Mouse (Mus musculus): ENCODE data around the gene Cacna2d1. TPM values are rescaled to one million over a fixed set of nuclear protein-coding genes. Genes with fewer than 3 reads are reported as not detected.

Gene Cacna2d1
- polyA plus RNA-seq, 1 experiment from 2014 or later, result 24.1 TPM

DNA sequence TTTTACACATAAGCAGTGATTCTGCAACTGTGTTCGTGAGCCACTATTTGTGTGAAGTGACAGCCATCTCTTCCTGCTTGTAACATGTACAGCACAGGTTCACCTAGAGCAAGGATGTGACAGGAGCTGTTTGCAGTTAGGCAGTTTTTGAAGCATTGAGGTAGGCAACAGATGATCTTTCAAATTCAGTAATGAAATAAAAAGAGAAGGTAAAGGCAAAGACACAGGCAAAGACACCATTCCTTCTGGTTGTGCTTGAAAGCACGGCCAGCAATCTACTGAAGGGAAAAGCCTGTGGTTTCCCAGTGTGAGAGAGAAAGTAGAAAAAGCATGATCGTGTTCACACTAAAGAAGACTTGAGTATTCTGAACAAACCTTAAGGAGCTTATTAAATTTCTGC lies 201.5 kb downstream of the Cacna2d1 start:
- WGBS, result 84% methylated on average over 3 of the region's 3 CpGs
- no peak for ATAC-seq (ENCODE audit: low FRiP score, low TSS enrichment)
- Histone ChIP-seq H3K27me3 (ENCODE audit: control insufficient read depth, insufficient read depth, low read length) (no peaks in the 10 kb centered on the region), H3K4me3 (ENCODE audit: low read length) (no peak overlapping the region), H3K27ac (ENCODE audit: low read depth, low read length) (no peak overlapping the region), H3K4me1 (ENCODE audit: control insufficient read depth, insufficient read depth, low read length) (no peaks in the 10 kb centered on the region), H3K4me2 (replicated peaks; ENCODE audit: low read depth, low read length) (no peak overlapping the region), H3K36me3 (ENCODE audit: control insufficient read depth, insufficient read depth, low read length) (no peaks in the 10 kb centered on the region), H3K9ac (ENCODE audit: low read depth, low read length) (no peak overlapping the region), H3K9me3 (ENCODE audit: control insufficient read depth, low read length) (no peaks in the 10 kb centered on the region)

DNA sequence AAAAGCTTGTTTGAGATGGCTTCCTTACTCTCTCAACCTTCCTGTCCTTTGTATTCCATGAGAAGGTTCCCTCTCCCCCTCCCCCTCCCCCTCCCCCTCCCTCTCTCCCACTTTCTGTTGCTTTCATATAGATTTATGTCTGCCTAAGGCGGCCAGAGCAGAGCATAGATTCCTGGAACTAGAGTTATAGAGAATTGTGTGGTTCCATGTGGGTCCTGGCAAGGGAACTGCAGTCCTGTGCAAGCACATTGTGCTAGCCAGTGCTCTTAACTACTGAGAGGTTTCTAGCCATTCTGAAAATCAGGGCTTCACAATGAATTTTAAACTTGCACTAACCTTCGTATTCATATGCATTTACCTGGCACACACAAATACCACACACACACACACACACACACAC lies 202.3 kb downstream of the Cacna2d1 start:
- ATAC-seq (ENCODE audit: low FRiP score, low TSS enrichment), result no peak
- H3K27ac ChIP-seq (ENCODE audit: low read depth, low read length), result no peak overlapping the region
- WGBS, result 61% methylated on average over 2 of the region's 2 CpGs
- H3K4me1 ChIP-seq (ENCODE audit: control insufficient read depth, insufficient read depth, low read length), result no peaks in the 10 kb centered on the region
- H3K9ac ChIP-seq (ENCODE audit: low read depth, low read length), result no peak overlapping the region
- H3K4me3 ChIP-seq (ENCODE audit: low read length), result no peak overlapping the region
- H3K27me3 ChIP-seq (ENCODE audit: control insufficient read depth, insufficient read depth, low read length), result no peaks in the 10 kb centered on the region
- H3K36me3 ChIP-seq (ENCODE audit: control insufficient read depth, insufficient read depth, low read length), result no peaks in the 10 kb centered on the region
- H3K4me2 ChIP-seq (replicated peaks; ENCODE audit: low read depth, low read length), result no peak overlapping the region
- H3K9me3 ChIP-seq (ENCODE audit: control insufficient read depth, low read length), result no peaks in the 10 kb centered on the region

DNA sequence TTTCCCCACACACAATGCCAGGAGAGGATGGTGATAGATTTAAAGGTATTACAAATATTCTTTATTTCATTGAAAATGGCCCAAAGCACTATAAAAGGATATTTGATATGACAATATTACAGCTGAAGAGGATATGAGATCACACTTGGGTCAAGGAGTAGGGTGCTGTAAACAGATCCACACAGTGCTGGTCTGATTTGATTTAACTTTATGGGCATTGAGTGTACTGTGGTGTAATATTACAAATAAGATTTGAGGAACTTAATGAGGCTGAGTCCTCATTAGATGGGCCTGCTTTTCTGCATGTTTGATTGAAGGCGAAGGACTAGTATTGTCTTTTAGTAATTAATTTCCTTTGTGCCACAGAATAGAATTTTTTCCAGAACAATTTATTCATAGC lies 212.1 kb downstream of the Cacna2d1 start:
- no peak overlapping the region for H3K4me3 ChIP-seq (ENCODE audit: low read length)
- ATAC-seq (ENCODE audit: low FRiP score, low TSS enrichment), result peak; percentile 71; the same call in 1 of the 2 replicates
- no peaks in the 10 kb centered on the region for H3K36me3 ChIP-seq (ENCODE audit: control insufficient read depth, insufficient read depth, low read length)
- H3K27me3 ChIP-seq (ENCODE audit: control insufficient read depth, insufficient read depth, low read length), result no peaks in the 10 kb centered on the region
- no peak overlapping the region for H3K9ac ChIP-seq (ENCODE audit: low read depth, low read length)
- no peak overlapping the region for H3K27ac ChIP-seq (ENCODE audit: low read depth, low read length)
- no peaks in the 10 kb centered on the region for H3K4me1 ChIP-seq (ENCODE audit: control insufficient read depth, insufficient read depth, low read length)
- H3K4me2 ChIP-seq (replicated peaks; ENCODE audit: low read depth, low read length), result no peak overlapping the region
- no peaks in the 10 kb centered on the region for H3K9me3 ChIP-seq (ENCODE audit: control insufficient read depth, low read length)
- WGBS, result 70% methylated on average over 1 of the region's 1 CpGs

DNA sequence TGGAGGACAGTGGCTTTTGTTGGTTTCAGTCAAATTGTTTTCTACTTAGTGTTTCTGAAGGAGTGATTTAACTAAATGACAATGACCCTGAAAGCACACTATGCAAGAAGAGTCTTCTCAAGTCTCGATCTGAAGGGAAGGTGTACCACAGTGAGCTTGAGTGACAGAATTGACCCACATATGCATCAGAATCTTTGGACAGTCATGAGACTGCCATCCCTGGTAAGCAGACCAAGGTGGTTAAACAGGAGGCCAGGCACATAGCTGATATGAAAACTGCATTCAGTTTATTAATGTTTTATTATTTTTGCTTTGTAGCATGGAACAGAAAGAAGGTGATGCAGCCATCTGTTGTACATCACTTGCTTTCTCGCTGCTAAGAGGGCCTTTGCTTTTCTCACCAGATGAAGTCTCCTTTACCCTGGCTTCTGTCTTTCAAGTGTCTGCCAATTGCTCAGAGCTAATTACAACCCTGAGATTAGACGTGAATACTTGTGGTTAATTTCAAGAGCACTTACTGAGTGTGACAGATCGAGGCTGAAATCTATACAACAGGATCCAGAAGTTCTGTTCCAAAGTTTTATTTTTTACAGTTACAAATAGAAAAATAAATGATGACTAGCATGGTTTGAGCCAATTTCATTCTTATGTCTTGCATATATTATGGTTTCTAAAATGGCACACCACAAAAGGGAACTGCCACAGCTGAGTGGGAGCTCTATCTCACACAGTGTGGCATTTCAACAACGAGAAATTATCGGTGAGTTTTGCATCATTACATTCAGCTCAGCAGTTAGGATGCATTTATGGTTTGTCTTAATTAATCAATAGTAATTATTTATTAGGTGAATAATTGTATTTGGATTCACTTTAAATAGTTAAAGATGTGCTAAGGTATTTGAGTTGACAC lies 221.1 kb downstream of the Cacna2d1 start:
- H3K27ac ChIP-seq (ENCODE audit: low read depth, low read length), result no peak overlapping the region
- no peaks in the 10 kb centered on the region for H3K27me3 ChIP-seq (ENCODE audit: control insufficient read depth, insufficient read depth, low read length)
- no peak overlapping the region for H3K4me3 ChIP-seq (ENCODE audit: low read length)
- 61% methylated on average over 6 of the region's 6 CpGs for WGBS
- H3K9ac ChIP-seq (ENCODE audit: low read depth, low read length), result no peak overlapping the region
- no peaks in the 10 kb centered on the region for H3K9me3 ChIP-seq (ENCODE audit: control insufficient read depth, low read length)
- H3K4me1 ChIP-seq (ENCODE audit: control insufficient read depth, insufficient read depth, low read length), result no peaks in the 10 kb centered on the region
- no peaks in the 10 kb centered on the region for H3K36me3 ChIP-seq (ENCODE audit: control insufficient read depth, insufficient read depth, low read length)
- no peak for ATAC-seq (ENCODE audit: low FRiP score, low TSS enrichment)
- no peak overlapping the region for H3K4me2 ChIP-seq (replicated peaks; ENCODE audit: low read depth, low read length)

DNA sequence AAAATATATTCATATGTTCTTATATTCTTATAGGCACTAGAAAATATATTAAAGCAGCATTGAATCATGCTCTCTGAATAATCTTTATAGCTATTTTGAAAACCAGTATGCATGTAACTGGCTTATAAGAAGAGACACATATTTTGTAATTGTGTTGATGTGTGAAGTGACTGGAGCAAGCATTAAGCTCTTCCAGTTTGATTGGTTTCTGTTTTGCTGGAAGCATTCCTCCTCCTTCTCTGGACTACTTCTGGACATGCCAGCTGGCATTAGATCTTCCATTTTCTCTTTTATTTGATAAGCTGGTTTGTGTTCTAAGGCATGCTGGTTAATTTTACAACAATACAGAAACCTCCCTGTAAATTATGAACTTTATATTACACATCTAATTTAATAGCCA lies 228.8 kb downstream of the Cacna2d1 start:
- Histone ChIP-seq H3K9ac (ENCODE audit: low read depth, low read length) (no peak overlapping the region), H3K4me1 (ENCODE audit: control insufficient read depth, insufficient read depth, low read length) (no peaks in the 10 kb centered on the region), H3K27ac (ENCODE audit: low read depth, low read length) (no peak overlapping the region), H3K36me3 (ENCODE audit: control insufficient read depth, insufficient read depth, low read length) (no peaks in the 10 kb centered on the region), H3K4me3 (ENCODE audit: low read length) (no peak overlapping the region), H3K4me2 (replicated peaks; ENCODE audit: low read depth, low read length) (no peak overlapping the region), H3K9me3 (ENCODE audit: control insufficient read depth, low read length) (no peaks in the 10 kb centered on the region), H3K27me3 (ENCODE audit: control insufficient read depth, insufficient read depth, low read length) (no peaks in the 10 kb centered on the region)
- no peak for ATAC-seq (ENCODE audit: low FRiP score, low TSS enrichment)

DNA sequence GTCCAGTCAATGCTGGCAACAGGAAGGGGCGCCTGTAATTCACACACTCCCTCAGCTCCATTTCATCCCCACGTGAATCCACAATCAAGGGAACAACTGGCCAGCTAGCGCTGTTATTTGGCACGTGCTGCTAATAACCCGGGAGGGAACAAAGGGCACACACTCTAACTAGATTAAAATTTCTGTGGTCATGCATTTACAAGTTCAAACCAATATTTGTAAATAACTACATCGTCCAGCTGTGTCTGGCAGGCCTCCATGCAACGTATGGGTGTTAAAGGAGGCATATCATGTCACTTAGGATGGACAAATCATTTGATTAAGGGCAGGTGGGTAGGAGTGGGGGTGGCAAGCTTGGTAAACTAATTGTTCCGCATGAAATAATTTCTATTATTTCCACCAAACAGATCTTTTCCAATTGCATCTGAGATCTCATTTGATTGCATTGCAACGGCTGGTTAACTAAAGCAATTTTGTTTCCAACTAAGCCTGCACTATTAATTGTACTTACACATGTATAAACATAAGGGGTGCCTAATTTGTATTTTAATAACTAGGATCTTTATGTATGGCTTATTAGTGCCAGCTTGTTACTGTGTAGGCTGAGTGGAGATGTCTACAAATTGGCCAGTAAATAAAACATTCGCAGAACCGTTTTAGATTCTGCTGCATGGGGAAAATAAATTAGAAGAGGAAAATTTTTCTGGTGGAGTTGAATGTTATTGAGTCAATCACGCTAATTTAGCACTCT lies 231.8 kb downstream of the Cacna2d1 start:
- Histone ChIP-seq H3K4me3 (ENCODE audit: low read length) (no peak overlapping the region), H3K9ac (ENCODE audit: low read depth, low read length) (no peak overlapping the region), H3K9me3 (ENCODE audit: control insufficient read depth, low read length) (no peaks in the 10 kb centered on the region), H3K27me3 (ENCODE audit: control insufficient read depth, insufficient read depth, low read length) (no peaks in the 10 kb centered on the region), H3K4me2 (replicated peaks; ENCODE audit: low read depth, low read length) (no peak overlapping the region), H3K27ac (ENCODE audit: low read depth, low read length) (no peak overlapping the region), H3K4me1 (ENCODE audit: control insufficient read depth, insufficient read depth, low read length) (no peaks in the 10 kb centered on the region), H3K36me3 (ENCODE audit: control insufficient read depth, insufficient read depth, low read length) (no peaks in the 10 kb centered on the region)
- WGBS, result 57% methylated on average over 12 of the region's 12 CpGs
- ATAC-seq (ENCODE audit: low FRiP score, low TSS enrichment), result no peak

DNA sequence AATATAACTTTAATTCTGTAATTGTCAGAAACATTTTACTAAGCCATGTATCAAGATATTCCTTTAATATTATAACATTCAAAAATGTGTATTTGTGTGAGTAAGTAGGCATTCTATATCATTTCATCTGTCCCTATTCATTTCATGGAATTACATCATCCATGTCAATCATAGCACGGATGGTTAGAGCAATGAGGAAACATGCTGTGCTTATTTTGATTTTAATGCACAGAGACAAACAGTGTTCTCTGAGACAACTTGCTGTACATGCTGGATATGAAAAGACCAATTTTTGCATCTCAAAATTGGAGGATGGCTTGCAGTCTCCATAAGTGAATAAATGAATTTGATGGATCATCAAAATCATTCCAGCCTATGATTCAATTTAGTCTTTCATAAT lies 232.4 kb downstream of the Cacna2d1 start:
- Histone ChIP-seq H3K4me1 (ENCODE audit: control insufficient read depth, insufficient read depth, low read length) (no peaks in the 10 kb centered on the region), H3K27me3 (ENCODE audit: control insufficient read depth, insufficient read depth, low read length) (no peaks in the 10 kb centered on the region), H3K4me2 (replicated peaks; ENCODE audit: low read depth, low read length) (no peak overlapping the region), H3K9me3 (ENCODE audit: control insufficient read depth, low read length) (no peaks in the 10 kb centered on the region), H3K9ac (ENCODE audit: low read depth, low read length) (no peak overlapping the region), H3K4me3 (ENCODE audit: low read length) (no peak overlapping the region), H3K27ac (ENCODE audit: low read depth, low read length) (no peak overlapping the region), H3K36me3 (ENCODE audit: control insufficient read depth, insufficient read depth, low read length) (no peaks in the 10 kb centered on the region)
- WGBS, result 80% methylated on average over 1 of the region's 1 CpGs
- no peak for ATAC-seq (ENCODE audit: low FRiP score, low TSS enrichment)

DNA sequence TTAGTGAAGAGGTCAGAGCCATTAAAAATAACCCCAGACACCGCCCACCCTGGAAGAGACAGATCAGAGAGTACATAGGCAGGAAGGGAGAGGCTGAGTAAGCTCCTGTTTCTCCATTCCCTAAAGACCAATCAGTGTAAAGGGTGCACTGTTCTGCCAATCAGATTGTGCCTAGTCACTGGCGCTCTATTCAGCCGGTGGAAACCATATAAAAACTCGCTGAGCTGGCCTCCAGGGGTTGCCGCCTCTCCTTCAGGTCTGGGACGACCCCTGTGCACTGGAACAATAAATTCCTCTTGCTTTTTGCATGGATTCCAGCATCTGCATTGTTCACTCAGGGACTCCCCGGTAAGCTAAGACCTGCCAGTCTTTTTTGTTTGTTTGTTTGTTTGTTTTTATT lies 246.6 kb downstream of the Cacna2d1 start:
- Histone ChIP-seq H3K4me1 (ENCODE audit: control insufficient read depth, insufficient read depth, low read length) (no peaks in the 10 kb centered on the region), H3K4me2 (replicated peaks; ENCODE audit: low read depth, low read length) (no peak overlapping the region), H3K36me3 (ENCODE audit: control insufficient read depth, insufficient read depth, low read length) (no peaks in the 10 kb centered on the region), H3K27ac (ENCODE audit: low read depth, low read length) (no peak overlapping the region), H3K9me3 (ENCODE audit: control insufficient read depth, low read length) (no peaks in the 10 kb centered on the region), H3K4me3 (ENCODE audit: low read length) (no peak overlapping the region), H3K9ac (ENCODE audit: low read depth, low read length) (no peak overlapping the region), H3K27me3 (ENCODE audit: control insufficient read depth, insufficient read depth, low read length) (no peaks in the 10 kb centered on the region)
- 77% methylated on average over 7 of the region's 7 CpGs for WGBS
- no peak for ATAC-seq (ENCODE audit: low FRiP score, low TSS enrichment)

DNA sequence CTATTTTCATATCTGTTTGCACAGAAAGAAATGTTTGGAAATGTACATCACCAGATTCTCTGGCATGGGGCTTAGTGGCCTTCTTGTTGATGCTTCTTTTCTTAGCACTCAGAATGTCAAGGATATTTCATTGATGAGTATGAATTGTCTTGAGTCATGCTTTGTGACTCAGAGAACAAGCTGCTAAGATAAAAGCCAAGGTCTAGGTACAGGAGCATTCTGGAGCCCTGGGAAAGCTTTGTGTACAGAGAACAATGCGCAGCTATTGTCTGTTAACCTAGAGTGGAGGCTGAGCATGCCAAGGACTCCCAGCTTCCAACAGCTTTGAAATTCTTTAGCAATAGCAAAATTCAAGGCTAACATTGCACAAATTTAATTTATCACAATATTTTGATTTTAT lies 249.6 kb downstream of the Cacna2d1 start:
- no peaks in the 10 kb centered on the region for H3K9me3 ChIP-seq (ENCODE audit: control insufficient read depth, low read length)
- H3K4me2 ChIP-seq (replicated peaks; ENCODE audit: low read depth, low read length), result no peak overlapping the region
- no peaks in the 10 kb centered on the region for H3K27me3 ChIP-seq (ENCODE audit: control insufficient read depth, insufficient read depth, low read length)
- no peaks in the 10 kb centered on the region for H3K36me3 ChIP-seq (ENCODE audit: control insufficient read depth, insufficient read depth, low read length)
- H3K9ac ChIP-seq (ENCODE audit: low read depth, low read length), result no peak overlapping the region
- WGBS, result 94% methylated on average over 1 of the region's 1 CpGs
- no peak overlapping the region for H3K27ac ChIP-seq (ENCODE audit: low read depth, low read length)
- no peaks in the 10 kb centered on the region for H3K4me1 ChIP-seq (ENCODE audit: control insufficient read depth, insufficient read depth, low read length)
- H3K4me3 ChIP-seq (ENCODE audit: low read length), result no peak overlapping the region
- ATAC-seq (ENCODE audit: low FRiP score, low TSS enrichment), result no peak
